Mouse (Mus musculus) ovary, adult 18-20 months (tissue): ENCODE measurements around the gene H6pd.

Experiments used
- DNase-seq: peaks from one replicate; pipeline ENCODE4 v3.0.0; 2022; ENCODE audit warnings: low spot score, mixed read lengths

H6pd gene

GRCm38 (mm10) chr4:149942831-149943741, 65.7 kb downstream of the H6pd start:
- no peak for DNase-seq

GRCm38 (mm10) chr4:149941067-149941755, 67.6 kb downstream of the H6pd start:
- DNase-seq: no peak

- DNase-seq: no peak
Measured at GRCm38 (mm10) chr4:149938701-149939100, 70.1 kb downstream of the H6pd start.

- DNase-seq: no peak
Measured at GRCm38 (mm10) chr4:149936921-149937320, 71.9 kb downstream of the H6pd start.

GRCm38 (mm10) chr4:149935470-149935869, 73.4 kb downstream of the H6pd start:
- DNase-seq: no peak

GRCm38 (mm10) chr4:149933519-149934245, 75.1 kb downstream of the H6pd start:
- DNase-seq: no peak

GRCm38 (mm10) chr4:149933025-149933424, 75.8 kb downstream of the H6pd start:
- DNase-seq: peak; percentile 65

GRCm38 (mm10) chr4:149932108-149932815, 76.6 kb downstream of the H6pd start:
- DNase-seq: no peak

- DNase-seq: no peak
Measured at GRCm38 (mm10) chr4:149930755-149931154, 78.1 kb downstream of the H6pd start.
